Mouse (Mus musculus) stomach, embryonic 14.5 days (tissue): Measurements from ENCODE around the gene Gnb1. TPM values are rescaled to one million over a fixed set of nuclear protein-coding genes. Genes with fewer than 3 reads are reported as not detected.

Source experiments
- ATAC-seq: fragments of 200-750 bp; cut with Nextera tagmentation; 2 replicates; pipeline ENCODE4 v1.8.0; 2017; ENCODE audit warnings: low read depth, moderate TSS enrichment; ENCODE audit not compliant: insufficient number of reproducible peaks, insufficient read depth, low FRiP score
- H3K27ac ChIP-seq: fragments of 300-500 bp; sonication (generic); 2 replicates; pipeline ENCODE4 v1.5.1; 2014; ENCODE audit warnings: mild to moderate bottlenecking, low read length, moderate library complexity, mixed read lengths
- H3K27me3 ChIP-seq: fragments of 300-500 bp; sonication (generic); 2 replicates; pipeline ENCODE4 v1.6.1; 2014; ENCODE audit warnings: low read length, control low read depth, mixed read lengths; ENCODE audit not compliant: control insufficient read depth, insufficient read depth
- H3K36me3 ChIP-seq: fragments of 300-500 bp; sonication (generic); 2 replicates; pipeline ENCODE4 v1.6.1; 2014; ENCODE audit warnings: mild to moderate bottlenecking, control low read depth, low read length, moderate library complexity, mixed read lengths; ENCODE audit not compliant: control insufficient read depth, insufficient read depth
- H3K4me1 ChIP-seq: fragments of 300-500 bp; sonication (generic); 2 replicates; pipeline ENCODE4 v1.6.1; 2014; ENCODE audit warnings: low read length, control low read depth, mixed read lengths; ENCODE audit not compliant: control insufficient read depth, insufficient read depth
- H3K4me2 ChIP-seq: fragments of 300-500 bp; sonication (generic); replicated peaks from 2 replicates; pipeline ENCODE4 v1.6.1; 2014; ENCODE audit warnings: low read depth, low read length, control low read depth
- H3K4me3 ChIP-seq: fragments of 300-500 bp; sonication (generic); 2 replicates; pipeline ENCODE4 v1.5.1; 2014; ENCODE audit warnings: low read depth, low read length, control low read depth
- H3K9ac ChIP-seq: fragments of 300-500 bp; sonication (generic); replicated peaks from 2 replicates; pipeline ENCODE4 v1.6.1; 2014; ENCODE audit warnings: low read depth, mild to moderate bottlenecking, control low read depth, low read length, moderate library complexity, mixed read lengths
- H3K9me3 ChIP-seq: fragments of 300-500 bp; sonication (generic); 2 replicates; pipeline ENCODE4 v1.6.1; 2016; ENCODE audit warnings: low read depth, low read length, control low read depth; ENCODE audit not compliant: control insufficient read depth
- WGBS: fragments of 180-500 bp; shearing (Covaris S2); extraction: QIAGEN DNeasy Blood & Tissue Kit; methylation state at CpG from one replicate; pipeline ENCODE4 v1.1.7; 2014; 5-methylcytosine and 5-hydroxymethylcytosine counted together
- polyA plus RNA-seq: library from polyadenylated mRNA; unstranded; fragments of >200 nt; fragmentation: Nextera tagmentation; extraction: Ambion mirVana; gene quantifications from 2 replicates; pipeline ENCODE4 v1.2.1, GENCODE M21; 2014

Gene Gnb1
- polyA plus RNA-seq, 1 experiment from 2014 or later, result 525 TPM

- Histone ChIP-seq H3K27me3 (no peaks in the 10 kb centered on the region), H3K4me2 (no peak overlapping the region), H3K9ac (no peak overlapping the region), H3K36me3 (no peaks in the 10 kb centered on the region), H3K27ac (peak overlapping the region; percentile 94), H3K4me1 (peaks cover 41% of the 10 kb centered on the region), H3K4me3 (no peak overlapping the region), H3K9me3 (no peaks in the 10 kb centered on the region)
- WGBS, result 69% methylated on average over 9 of the region's 9 CpGs
- no peak for ATAC-seq
Observed at GRCm38 (mm10) chr4:155489101-155489970, 1.8 kb upstream of the Gnb1 start.

GRCm38 (mm10) chr4:155490456-155490855 is 705 bp upstream of the Gnb1 start:
- Histone ChIP-seq H3K4me3 (peak overlapping the region; percentile 98), H3K4me1 (peaks cover 48% of the 10 kb centered on the region), H3K9me3 (no peaks in the 10 kb centered on the region), H3K4me2 (peak overlapping the region; percentile 78), H3K9ac (peak overlapping the region; percentile 100; the same call in 1 of the 2 replicates), H3K36me3 (no peaks in the 10 kb centered on the region), H3K27me3 (no peaks in the 10 kb centered on the region), H3K27ac (peak overlapping the region; percentile 95)
- no peak for ATAC-seq
- WGBS, result 29% methylated on average over 5 of the region's 5 CpGs

DNA sequence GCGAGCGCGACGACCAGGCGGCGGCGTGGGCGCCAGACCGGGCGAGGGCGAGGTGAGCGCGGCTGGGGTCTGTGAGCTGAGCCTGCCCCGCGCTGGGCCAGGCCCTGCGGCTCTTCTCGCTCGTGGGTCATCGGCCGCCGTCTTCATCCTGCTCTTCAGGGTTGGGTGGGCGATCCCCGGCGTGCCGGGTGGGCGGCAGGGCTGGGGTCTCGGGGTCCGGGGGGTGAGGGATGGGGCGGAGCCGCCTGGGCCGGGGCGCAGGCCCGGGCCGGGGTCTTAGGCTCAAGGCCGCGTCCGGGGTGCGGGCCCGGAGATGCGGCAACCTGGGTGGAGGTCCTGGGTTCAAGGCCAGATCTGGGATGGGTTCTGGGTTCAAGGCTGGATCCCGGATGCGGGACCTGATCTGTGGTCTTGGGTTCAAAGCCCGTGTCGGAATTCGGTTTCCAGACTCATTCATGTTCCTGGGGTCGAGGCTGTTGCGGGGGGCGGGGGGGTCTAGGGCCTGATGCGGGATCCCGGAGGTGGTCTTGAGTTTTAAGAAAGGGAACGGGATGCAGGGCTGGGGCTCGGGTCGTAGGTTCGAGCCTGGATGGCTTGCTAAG is 469 bp downstream of the Gnb1 start:
- no peaks in the 10 kb centered on the region for H3K27me3 ChIP-seq
- under 1% methylated on average over 54 of the region's 54 CpGs for WGBS
- peak overlapping the region; percentile 73 for H3K4me2 ChIP-seq
- no peaks in the 10 kb centered on the region for H3K9me3 ChIP-seq
- peak overlapping the region; percentile 98 for H3K4me3 ChIP-seq
- H3K4me1 ChIP-seq, result peaks cover 48% of the 10 kb centered on the region
- ATAC-seq, result peak; percentile 24; the same call in 1 of the 2 replicates
- H3K9ac ChIP-seq, result peak overlapping the region; percentile 100
- peak overlapping the region; percentile 95 for H3K27ac ChIP-seq
- no peaks in the 10 kb centered on the region for H3K36me3 ChIP-seq

- Histone ChIP-seq H3K4me3 (peak overlapping the region; percentile 98), H3K27me3 (no peaks in the 10 kb centered on the region), H3K36me3 (no peaks in the 10 kb centered on the region), H3K9ac (peak overlapping the region; percentile 100), H3K9me3 (no peaks in the 10 kb centered on the region), H3K4me2 (peak overlapping the region; percentile 73), H3K27ac (peak overlapping the region; percentile 95), H3K4me1 (peaks cover 47% of the 10 kb centered on the region)
- under 1% methylated on average over 51 of the region's 51 CpGs for WGBS
- no peak for ATAC-seq
Observed at GRCm38 (mm10) chr4:155492131-155492633, 1.0 kb downstream of the Gnb1 start.

- Histone ChIP-seq H3K9me3 (no peaks in the 10 kb centered on the region), H3K4me3 (no peak overlapping the region), H3K36me3 (no peaks in the 10 kb centered on the region), H3K27ac (no peak overlapping the region), H3K27me3 (no peaks in the 10 kb centered on the region), H3K4me1 (peaks cover 23% of the 10 kb centered on the region; the same call in 1 of the 2 replicates), H3K4me2 (0 out of 2 replicates have a peak overlapping the region, but pooled peaks have one; percentile 73), H3K9ac (no peak overlapping the region)
- WGBS, result 70% methylated on average over 4 of the region's 4 CpGs
- no peak for ATAC-seq
Observed at GRCm38 (mm10) chr4:155494891-155495290, 3.7 kb downstream of the Gnb1 start.

DNA sequence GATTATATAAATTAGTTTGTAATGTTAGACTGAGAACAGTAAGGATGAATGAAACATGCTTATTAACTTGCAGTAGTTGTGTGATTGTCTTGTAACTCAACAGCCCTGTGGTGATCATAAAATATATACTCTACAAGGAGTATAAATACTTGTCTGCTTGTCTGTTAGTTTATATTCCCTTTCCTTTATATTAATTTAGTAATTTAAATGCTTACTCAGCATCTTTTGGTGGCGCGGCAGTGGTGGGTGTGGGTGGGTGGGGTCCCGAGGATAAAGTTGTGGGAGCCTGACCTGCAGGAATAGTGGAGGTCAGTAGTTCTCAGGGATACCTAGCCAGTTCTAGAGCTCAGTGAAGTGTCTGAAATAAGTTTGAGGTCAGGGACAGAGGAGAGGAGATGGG is 6.8 kb downstream of the Gnb1 start:
- peaks cover 16% of the 10 kb centered on the region; the same call in 1 of the 2 replicates for H3K4me1 ChIP-seq
- ATAC-seq, result no peak
- H3K9me3 ChIP-seq, result no peaks in the 10 kb centered on the region
- H3K36me3 ChIP-seq, result no peaks in the 10 kb centered on the region
- H3K4me3 ChIP-seq, result no peak overlapping the region
- H3K27ac ChIP-seq, result no peak overlapping the region
- no peaks in the 10 kb centered on the region for H3K27me3 ChIP-seq
- H3K4me2 ChIP-seq, result no peak overlapping the region
- WGBS, result 71% methylated on average over 3 of the region's 3 CpGs
- no peak overlapping the region for H3K9ac ChIP-seq

- H3K4me2 ChIP-seq, result no peak overlapping the region
- ATAC-seq, result no peak
- H3K27me3 ChIP-seq, result no peaks in the 10 kb centered on the region
- no peak overlapping the region for H3K4me3 ChIP-seq
- H3K4me1 ChIP-seq, result peaks cover 8% of the 10 kb centered on the region
- H3K9ac ChIP-seq, result no peak overlapping the region
- no peaks in the 10 kb centered on the region for H3K9me3 ChIP-seq
- no peak overlapping the region for H3K27ac ChIP-seq
- H3K36me3 ChIP-seq, result no peaks in the 10 kb centered on the region
- WGBS, result 71% methylated on average over 2 of the region's 2 CpGs
Observed at GRCm38 (mm10) chr4:155501126-155501525, 10.0 kb downstream of the Gnb1 start.

- Histone ChIP-seq H3K36me3 (no peaks in the 10 kb centered on the region), H3K27ac (no peak overlapping the region), H3K4me1 (peaks cover 8% of the 10 kb centered on the region), H3K9me3 (no peaks in the 10 kb centered on the region), H3K9ac (no peak overlapping the region), H3K4me2 (no peak overlapping the region), H3K4me3 (no peak overlapping the region), H3K27me3 (no peaks in the 10 kb centered on the region)
- 62% methylated on average over 8 of the region's 8 CpGs for WGBS
- no peak for ATAC-seq
Observed at GRCm38 (mm10) chr4:155505067-155505466, 13.9 kb downstream of the Gnb1 start.
